Mouse (Mus musculus) erythroblast, embryonic 14.5 days (primary cell): ENCODE data around the gene Eri3.

Experiments used
- GATA1 ChIP-seq: IDR thresholded peaks from 2 replicates; pipeline ENCODE4 v1.6.1; 2012; ENCODE audit warnings: low read length, inconsistent platforms, mixed read lengths
- TAL1 ChIP-seq: IDR thresholded peaks from 3 replicates; pipeline ENCODE4 v1.6.1; 2012; ENCODE audit warnings: low read length, inconsistent platforms, mixed read lengths

GRCm38 (mm10) chr4:117654016-117654702, 104.0 kb downstream of the Eri3 start:
- TF ChIP-seq GATA1, result no peak
- TF ChIP-seq TAL1, result no peak
